In genomic region chr10:34484014-34484411, GRCm38 (mm10) we compare ENCODE assay signal across 7 mouse cellular contexts. TPM values are rescaled to one million over a fixed set of nuclear protein-coding genes. Genes with fewer than 3 reads are reported as not detected.
DNase-seq lines count a peak whose midpoint lies in the region; ATAC-seq and TF ChIP-seq lines count a peak whose summit lies in the region.

No protein-coding gene starts in this region.

- no peaks in the 10 kb centered on the region for H3K9me3 ChIP-seq in heart, postnatal 0 days (replicated peaks; ENCODE audit: control insufficient read depth, low read length)
- H3K9me3 ChIP-seq in limb, embryonic 13.5 days, result no peaks in the 10 kb centered on the region

- H3K9ac ChIP-seq in heart, postnatal 0 days (replicated peaks; ENCODE audit: low read depth, low read length), result peak overlapping the region; percentile 60
- H3K9ac ChIP-seq in limb, embryonic 13.5 days, result peak overlapping the region; percentile 62

- peak overlapping the region; percentile 65 for H3K4me2 ChIP-seq in heart, postnatal 0 days (ENCODE audit: low read depth, low read length)
- H3K4me2 ChIP-seq in limb, embryonic 13.5 days (replicated peaks), result peak overlapping the region; percentile 59

- 47% methylated on average over 14 of the region's 14 CpGs for WGBS in heart, postnatal 0 days
- WGBS in limb, embryonic 13.5 days, result 56% methylated on average over 14 of the region's 14 CpGs

- H3K36me3 ChIP-seq in heart, postnatal 0 days (replicated peaks; ENCODE audit: control insufficient read depth, insufficient read depth, low read length), result no peaks in the 10 kb centered on the region
- H3K36me3 ChIP-seq in limb, embryonic 13.5 days, result no peaks in the 10 kb centered on the region

- DNase-seq in Patski (ENCODE audit: low read depth, low spot score), result no peak
- DNase-seq in embryo, embryonic 10 days (ENCODE audit: low spot score), result peak; percentile 6
- DNase-seq in heart, postnatal 0 days (ENCODE audit: low spot score), result peak; percentile 23
- DNase-seq in skeletal muscle tissue, adult 2 months (ENCODE audit: low read depth, low spot score), result peak; percentile 15
- no peak for DNase-seq in B cell, adult 2 months
- DNase-seq in cerebellum, postnatal 14 days, result no peak

- POLR2A ChIA-PET in Patski (lab: Charles Lee), result interaction anchor here (1.0 kb wide), 1 partner anchor 25 kb away, joined by 3 read pairs; no protein-coding TSS in a partner anchor

- TF ChIP-seq EP300 in heart, postnatal 0 days (IDR thresholded peaks at IDR 0.05; ENCODE audit: low read depth), result no peak

- CTCF ChIA-PET in Patski (lab: Charles Lee), result interaction anchor here (0.9 to 2.1 kb wide), 6 partner anchors 24 to 154 kb away, joined by 3 to 9 read pairs (median 3); no protein-coding TSS in a partner anchor

- peak overlapping the region; percentile 51 for H3K4me3 ChIP-seq in heart, postnatal 0 days (ENCODE audit: low read depth, low read length)
- peak overlapping the region; percentile 40 for H3K4me3 ChIP-seq in limb, embryonic 13.5 days

- TF ChIP-seq CTCF in Patski (IDR thresholded peaks at IDR 0.05), result no peak
- no peak for TF ChIP-seq CTCF in heart, postnatal 0 days (IDR thresholded peaks at IDR 0.05; ENCODE audit: low read depth)

- in situ Hi-C loops in Patski (cut with MboI; ENCODE audit: low pct_unique_long_range_greater_than_20kb), result no loop called here

- ATAC-seq in Patski, result peak; percentile 75
- peak; percentile 64 for ATAC-seq in heart, postnatal 0 days (ENCODE audit: insufficient read depth, low read depth)
- ATAC-seq in limb, embryonic 13.5 days (ENCODE audit: low FRiP score, low read depth), result peak; percentile 49; the same call in 1 of the 2 replicates

- peak overlapping the region; percentile 76 for H3K27ac ChIP-seq in heart, postnatal 0 days (ENCODE audit: low read depth)
- peak overlapping the region; percentile 58 for H3K27ac ChIP-seq in limb, embryonic 13.5 days

- no peaks in the 10 kb centered on the region for H3K27me3 ChIP-seq in Patski
- H3K27me3 ChIP-seq in heart, postnatal 0 days (ENCODE audit: control insufficient read depth, insufficient read depth, low read length), result no peaks in the 10 kb centered on the region
- H3K27me3 ChIP-seq in limb, embryonic 13.5 days, result no peaks in the 10 kb centered on the region

- H3K4me1 ChIP-seq in heart, postnatal 0 days (ENCODE audit: control insufficient read depth, insufficient read depth), result 0 out of 2 replicates have a peak, but pooled peaks cover 3% of the 10 kb centered on the region
- peaks cover 13% of the 10 kb centered on the region; the same call in 1 of the 2 replicates for H3K4me1 ChIP-seq in limb, embryonic 13.5 days

RNA-seq across cellular contexts. Expression of gene Frk, which starts 0.8 kb away (rescaled TPM):
- 19.8 TPM for polyA plus RNA-seq in Patski (2021)
- total RNA-seq in heart, postnatal 0 days (2014; rRNA removed; ENCODE audit: low replicate concordance), result 0.97 and 3.5 TPM in 2 replicates
- polyA plus RNA-seq in heart, postnatal 0 days (2015; fragmentation: Nextera tagmentation; extraction: Ambion mirVana), result 2.4 and 2.8 TPM in 2 replicates
- 9.0 and 10.6 TPM in 2 replicates for polyA plus RNA-seq in limb, embryonic 13.5 days (2015; fragmentation: Nextera tagmentation; extraction: Ambion mirVana)

Comparison
In these comparisons a context has a peak if more than half of its experiments do, and no peak if none do; other contexts are left out.
1. DNase-seq: peak in embryo, embryonic 10 days (single experiment), heart, postnatal 0 days (single experiment) and skeletal muscle tissue, adult 2 months (single experiment); none in Patski (single experiment), B cell, adult 2 months (0 of 2) and cerebellum, postnatal 14 days (0 of 2).
2. Peak in every context shown above with its lines, with median percentiles within 50 percentile points of each other: ATAC-seq.